Mouse (Mus musculus): ENCODE measurements around the gene Pcbd2. TPM values are rescaled to one million over a fixed set of nuclear protein-coding genes. Genes with fewer than 3 reads are reported as not detected.
A peak's percentile ranks its signal among the peaks of the same experiment; 100 is the strongest.

Pcbd2 gene
- total RNA-seq, 2 experiments from 2014 or later, result 23.4 to 24.0 TPM

DNA sequence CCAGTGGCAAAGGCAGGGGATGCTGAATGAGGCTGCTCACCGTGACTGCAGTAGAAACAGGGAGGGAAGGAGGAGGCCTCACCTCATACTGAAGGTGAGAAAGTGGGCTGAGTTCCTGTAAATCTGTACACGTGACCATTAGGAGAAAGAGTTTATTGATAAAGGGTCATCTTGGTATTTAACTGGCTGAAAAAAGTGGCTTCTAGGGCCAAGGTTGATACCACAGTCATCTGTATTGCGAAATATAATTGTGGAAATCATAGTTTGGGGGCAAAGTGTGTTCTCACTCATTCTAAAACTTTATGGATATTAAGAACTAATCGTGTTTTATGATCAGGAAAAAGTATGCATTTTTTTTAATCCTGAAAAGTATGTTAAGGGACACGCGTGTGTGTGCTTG, 87.7 kb downstream of the Pcbd2 start:
- intact Hi-C loops (cut with DNase I; ENCODE audit: low total_unique reads), result no loop called here
- no peak for DNase-seq

- DNase-seq, result peak; percentile 3
- intact Hi-C loops (cut with DNase I; ENCODE audit: low total_unique reads), result no loop called here
Measured at GRCm38 (mm10) chr13:55822499-55822898, 95.3 kb downstream of the Pcbd2 start.

- DNase-seq, result peak; percentile 10
- intact Hi-C loops (cut with DNase I; ENCODE audit: low total_unique reads), result no loop called here
Measured at GRCm38 (mm10) chr13:55824151-55824945, 97.2 kb downstream of the Pcbd2 start.

DNA sequence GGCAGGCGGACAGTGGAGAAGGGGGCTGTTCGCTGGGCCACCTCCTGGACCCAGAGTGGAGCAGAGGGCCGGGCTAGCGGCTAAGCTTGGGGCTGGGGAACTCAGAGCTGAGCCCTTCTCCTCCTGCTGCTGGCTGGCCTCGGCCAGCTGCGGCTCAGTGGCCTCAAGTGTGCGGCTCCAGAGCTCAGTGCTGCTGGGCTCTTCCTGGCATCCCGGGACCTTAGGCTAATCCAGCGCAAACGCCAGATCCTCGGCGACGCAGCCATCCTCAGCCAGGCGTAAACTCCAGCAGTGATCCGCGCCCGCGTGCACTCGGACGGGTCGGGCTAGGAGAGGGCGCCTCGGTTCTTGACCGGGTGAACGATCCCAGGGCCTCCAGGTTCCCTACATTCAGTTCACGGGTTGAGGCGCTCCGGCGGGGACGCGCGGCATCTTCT, 98.1 kb downstream of the Pcbd2 start:
- peak; percentile 23 for DNase-seq
- intact Hi-C loops (cut with DNase I; ENCODE audit: low total_unique reads), result no loop called here

GRCm38 (mm10) chr13:55826008-55826671, 99.0 kb downstream of the Pcbd2 start:
- intact Hi-C loops (cut with DNase I; ENCODE audit: low total_unique reads), result no loop called here
- DNase-seq, result peak; percentile 53

Other genes with a start within 250 kb of the Pcbd2 start
- 10 to 100 TPM; 31.3 to 37.5 TPM for gene Dbn1, start 239.3 kb upstream of the Pcbd2 start, total RNA-seq (2021)
- 100 to 1,000 TPM; 588 to 612 TPM for gene Pdlim7, start 213.7 kb upstream of the Pcbd2 start, total RNA-seq (2021)
- gene Dok3, start 198.1 kb upstream of the Pcbd2 start, total RNA-seq (2021), result 1 to 10 TPM in 1 of 2 experiments, under 1 TPM in 1; 0.82 to 1.6 TPM
- gene Ddx41, start 190.7 kb upstream of the Pcbd2 start, total RNA-seq (2021), result 1 to 10 TPM; 8.8 to 9.5 TPM
- gene Fam193b, start 156.2 kb upstream of the Pcbd2 start, total RNA-seq (2021), result 10 to 100 TPM; 12.8 to 15.4 TPM
- 100 to 1,000 TPM; 139 to 149 TPM for gene Tmed9, start 153.6 kb upstream of the Pcbd2 start, total RNA-seq (2021)
- gene B4galt7, start 127.5 kb upstream of the Pcbd2 start, total RNA-seq (2021), result 1 to 10 TPM; 6.2 to 7.3 TPM
- gene Caml, start 104.4 kb upstream of the Pcbd2 start, total RNA-seq (2021), result 10 to 100 TPM; 10.1 to 11.1 TPM
- gene Ddx46, start 92.3 kb upstream of the Pcbd2 start, total RNA-seq (2021), result 10 to 100 TPM; 19.7 to 21.2 TPM
- 10 to 100 TPM; 30.9 to 32.9 TPM for gene B230219D22Rik, start 34.2 kb upstream of the Pcbd2 start, total RNA-seq (2021)
- 10 to 100 TPM; 27.8 to 27.9 TPM for gene Txndc15, start 12.7 kb upstream of the Pcbd2 start, total RNA-seq (2021)
- gene Catsper3, start 57.2 kb downstream of the Pcbd2 start, total RNA-seq (2021), result under 1 TPM in 1 of 2 experiments, not detected in 1; 0.22 TPM
- under 1 TPM; 0.64 to 0.84 TPM for gene Pitx1, start 108.8 kb downstream of the Pcbd2 start, total RNA-seq (2021)